Mouse (Mus musculus) embryo, embryonic 10.5 days (tissue): ENCODE data around the gene Cbfb.

Experiments used
- DNase-seq: peaks from one replicate; pipeline ENCODE4 v3.0.0-alpha.2; 2015; ENCODE audit warnings: low spot score

The Cbfb gene

GRCm38 (mm10) chr8:105251954-105252353, 81.5 kb downstream of the Cbfb start:
- DNase-seq = no peak

GRCm38 (mm10) chr8:105252680-105253537, 82.4 kb downstream of the Cbfb start:
- no peak for DNase-seq

GRCm38 (mm10) chr8:105253766-105254151, 83.3 kb downstream of the Cbfb start:
- DNase-seq = no peak

GRCm38 (mm10) chr8:105254152-105254965, 83.9 kb downstream of the Cbfb start:
- DNase-seq = peak; percentile 94

GRCm38 (mm10) chr8:105254966-105255350, 84.5 kb downstream of the Cbfb start, which contains the start of gene B3gnt9:
B3gnt9 (minus strand) TSS chr8:105255153.
- peak; percentile 59 for DNase-seq

GRCm38 (mm10) chr8:105257318-105258114, 87.0 kb downstream of the Cbfb start:
- DNase-seq = no peak

GRCm38 (mm10) chr8:105258911-105259720, 88.6 kb downstream of the Cbfb start:
- DNase-seq = peak; percentile 65

GRCm38 (mm10) chr8:105259721-105260320, 89.3 kb downstream of the Cbfb start:
- DNase-seq = peak; percentile 86

GRCm38 (mm10) chr8:105260371-105261099, 90.1 kb downstream of the Cbfb start:
- no peak for DNase-seq

GRCm38 (mm10) chr8:105261326-105261980, 91.0 kb downstream of the Cbfb start:
- no peak for DNase-seq

- DNase-seq = no peak
Observed at GRCm38 (mm10) chr8:105263244-105263912, 92.9 kb downstream of the Cbfb start.

GRCm38 (mm10) chr8:105264024-105264982, 93.8 kb downstream of the Cbfb start, which contains the start of the genes Tradd and Fbxl8:
Tradd (minus strand) TSS chr8:105264609.
Fbxl8 (plus strand) TSS chr8:105264648.
- DNase-seq = peak; percentile 78

GRCm38 (mm10) chr8:105265128-105265527, 94.7 kb downstream of the Cbfb start:
- DNase-seq = peak; percentile 29

GRCm38 (mm10) chr8:105266775-105267174, 96.3 kb downstream of the Cbfb start:
- no peak for DNase-seq
